Mouse (Mus musculus) limb, embryonic 10.5 days (tissue): ENCODE measurements at regions not wholly inside any gene's neighbourhood (a gene's known extent, or its start where the extent isn't known, plus 50 kb on each side); places are given as distances from the start of the nearest gene placed in this dataset.
"Not testable (repeated sequence)": the region's sequence is repeated elsewhere in the genome, so short reads cannot be mapped to it uniquely, and the experiment has no call there.

ENCODE experiments used
- DNase-seq: peaks from one replicate; pipeline ENCODE4 v3.0.0-alpha.2; 2017; ENCODE audit warnings: low spot score
- H3K27ac ChIP-seq: fragments of 300-500 bp; sonication (generic); 2 replicates; pipeline ENCODE4 v1.5.1; 2016; ENCODE audit warnings: mild to moderate bottlenecking
- H3K27me3 ChIP-seq: fragments of 300-500 bp; sonication (generic); 2 replicates; pipeline ENCODE4 v1.6.1; 2016; ENCODE audit warnings: low read depth, mild to moderate bottlenecking; ENCODE audit not compliant: poor library complexity, severe bottlenecking
- H3K36me3 ChIP-seq: fragments of 300-500 bp; sonication (generic); 2 replicates; pipeline ENCODE4 v1.6.1; 2016; ENCODE audit warnings: mild to moderate bottlenecking, moderate library complexity
- H3K4me1 ChIP-seq: fragments of 300-500 bp; sonication (generic); 2 replicates; pipeline ENCODE4 v1.6.1; 2016
- H3K4me3 ChIP-seq: fragments of 300-500 bp; sonication (generic); 2 replicates; pipeline ENCODE4 v1.5.1; 2016; ENCODE audit warnings: mild to moderate bottlenecking, moderate library complexity
- H3K9me3 ChIP-seq: fragments of 300-500 bp; sonication (generic); replicated peaks from 2 replicates; pipeline ENCODE4 v1.6.1; 2016; ENCODE audit warnings: mild to moderate bottlenecking
- WGBS: fragments of 180-500 bp; shearing (Covaris S2); methylation state at CpG from one replicate; pipeline ENCODE4 v1.1.7; 2016; 5-methylcytosine and 5-hydroxymethylcytosine counted together

GRCm38 (mm10) chr1:152231717-152232202 lies 141.8 kb upstream of the 1700025G04Rik start:
- 82% methylated on average over 11 of the region's 11 CpGs for WGBS
- Histone ChIP-seq H3K9me3 (no peaks in the 10 kb centered on the region), H3K4me1 (no peaks in the 10 kb centered on the region), H3K27me3 (no peaks in the 10 kb centered on the region), H3K27ac (no peak overlapping the region), H3K4me3 (no peak overlapping the region), H3K36me3 (no peaks in the 10 kb centered on the region)
- peak; percentile 17 for DNase-seq

GRCm38 (mm10) chr1:152229709-152230108 lies 139.8 kb upstream of the 1700025G04Rik start:
- no peaks in the 10 kb centered on the region for H3K27me3 ChIP-seq
- DNase-seq = peak; percentile 12
- H3K27ac ChIP-seq = no peak overlapping the region
- no peaks in the 10 kb centered on the region for H3K4me1 ChIP-seq
- no peaks in the 10 kb centered on the region for H3K9me3 ChIP-seq
- WGBS = 85% methylated on average over 2 of the region's 2 CpGs
- H3K4me3 ChIP-seq = no peak overlapping the region
- no peaks in the 10 kb centered on the region for H3K36me3 ChIP-seq

GRCm38 (mm10) chr1:152226049-152226448 lies 136.1 kb upstream of the 1700025G04Rik start:
- DNase-seq = no peak
- H3K27ac ChIP-seq = no peak overlapping the region
- no peaks in the 10 kb centered on the region for H3K4me1 ChIP-seq
- no peaks in the 10 kb centered on the region for H3K9me3 ChIP-seq
- no peaks in the 10 kb centered on the region for H3K27me3 ChIP-seq
- 92% methylated on average over 3 of the region's 3 CpGs for WGBS
- H3K4me3 ChIP-seq = no peak overlapping the region
- no peaks in the 10 kb centered on the region for H3K36me3 ChIP-seq

- WGBS = 80% methylated on average over 1 of the region's 1 CpGs
- Histone ChIP-seq H3K4me3 (no peak overlapping the region), H3K27ac (no peak overlapping the region), H3K27me3 (no peaks in the 10 kb centered on the region), H3K4me1 (no peaks in the 10 kb centered on the region), H3K36me3 (no peaks in the 10 kb centered on the region), H3K9me3 (no peaks in the 10 kb centered on the region)
- DNase-seq = no peak
Observed at GRCm38 (mm10) chr1:152223666-152224065, 133.7 kb upstream of the 1700025G04Rik start.

GRCm38 (mm10) chr1:152220804-152221565 lies 131.1 kb upstream of the 1700025G04Rik start:
- Histone ChIP-seq H3K9me3 (no peaks in the 10 kb centered on the region), H3K4me1 (no peaks in the 10 kb centered on the region), H3K4me3 (no peak overlapping the region), H3K27ac (no peak overlapping the region), H3K36me3 (no peaks in the 10 kb centered on the region), H3K27me3 (no peaks in the 10 kb centered on the region)
- no peak for DNase-seq
- 89% methylated on average over 14 of the region's 14 CpGs for WGBS

- not testable (repeated sequence) for H3K27ac ChIP-seq, H3K27me3 ChIP-seq, DNase-seq, H3K36me3 ChIP-seq, H3K4me1 ChIP-seq, H3K9me3 ChIP-seq, H3K4me3 ChIP-seq
- 74% methylated on average over 5 of the region's 5 CpGs for WGBS
Observed at GRCm38 (mm10) chr1:152219752-152220151, 129.8 kb upstream of the 1700025G04Rik start.

GRCm38 (mm10) chr1:152217404-152217803 lies 127.5 kb upstream of the 1700025G04Rik start:
- Histone ChIP-seq H3K27me3 (no peaks in the 10 kb centered on the region), H3K4me1 (no peaks in the 10 kb centered on the region), H3K9me3 (no peaks in the 10 kb centered on the region), H3K4me3 (no peak overlapping the region), H3K27ac (no peak overlapping the region), H3K36me3 (no peaks in the 10 kb centered on the region)
- 88% methylated on average over 4 of the region's 4 CpGs for WGBS
- no peak for DNase-seq

GRCm38 (mm10) chr1:152214376-152214775 lies 124.5 kb upstream of the 1700025G04Rik start:
- H3K9me3 ChIP-seq = no peaks in the 10 kb centered on the region
- H3K4me3 ChIP-seq = no peak overlapping the region
- 86% methylated on average over 2 of the region's 2 CpGs for WGBS
- H3K27me3 ChIP-seq = no peaks in the 10 kb centered on the region
- no peak overlapping the region for H3K27ac ChIP-seq
- no peaks in the 10 kb centered on the region for H3K36me3 ChIP-seq
- H3K4me1 ChIP-seq = no peaks in the 10 kb centered on the region
- DNase-seq = no peak

- peaks cover 6% of the 10 kb centered on the region; the same call in 1 of the 2 replicates for H3K4me1 ChIP-seq
- no peaks in the 10 kb centered on the region for H3K36me3 ChIP-seq
- no peaks in the 10 kb centered on the region for H3K27me3 ChIP-seq
- no peak overlapping the region for H3K4me3 ChIP-seq
- WGBS = 75% methylated on average over 2 of the region's 2 CpGs
- DNase-seq = no peak
- no peak overlapping the region for H3K27ac ChIP-seq
- H3K9me3 ChIP-seq = no peaks in the 10 kb centered on the region
Observed at GRCm38 (mm10) chr1:152203187-152203586, 113.3 kb upstream of the 1700025G04Rik start.

GRCm38 (mm10) chr1:152188700-152189099 lies 98.8 kb upstream of the 1700025G04Rik start:
- H3K27ac ChIP-seq = no peak overlapping the region
- no peaks in the 10 kb centered on the region for H3K27me3 ChIP-seq
- H3K4me3 ChIP-seq = no peak overlapping the region
- no peak for DNase-seq
- H3K36me3 ChIP-seq = no peaks in the 10 kb centered on the region
- no peaks in the 10 kb centered on the region for H3K9me3 ChIP-seq
- no peaks in the 10 kb centered on the region for H3K4me1 ChIP-seq
- 84% methylated on average over 6 of the region's 6 CpGs for WGBS

GRCm38 (mm10) chr1:152184956-152185355 lies 95.0 kb upstream of the 1700025G04Rik start:
- Histone ChIP-seq H3K27ac (no peak overlapping the region), H3K27me3 (no peaks in the 10 kb centered on the region), H3K4me3 (no peak overlapping the region), H3K36me3 (no peaks in the 10 kb centered on the region), H3K4me1 (no peaks in the 10 kb centered on the region), H3K9me3 (no peaks in the 10 kb centered on the region)
- DNase-seq = no peak
- 86% methylated on average over 3 of the region's 3 CpGs for WGBS

- no peak for DNase-seq
- Histone ChIP-seq H3K27me3 (no peaks in the 10 kb centered on the region), H3K36me3 (no peaks in the 10 kb centered on the region), H3K4me3 (no peak overlapping the region), H3K4me1 (0 out of 2 replicates have a peak, but pooled peaks cover 2% of the 10 kb centered on the region), H3K27ac (no peak overlapping the region), H3K9me3 (no peaks in the 10 kb centered on the region)
- 92% methylated on average over 9 of the region's 9 CpGs for WGBS
Observed at GRCm38 (mm10) chr1:152176267-152176970, 86.5 kb upstream of the 1700025G04Rik start.

GRCm38 (mm10) chr1:152175691-152176090 lies 85.8 kb upstream of the 1700025G04Rik start:
- H3K27ac ChIP-seq = no peak overlapping the region
- H3K4me1 ChIP-seq = 0 out of 2 replicates have a peak, but pooled peaks cover 2% of the 10 kb centered on the region
- DNase-seq = no peak
- 92% methylated on average over 3 of the region's 3 CpGs for WGBS
- H3K9me3 ChIP-seq = no peaks in the 10 kb centered on the region
- H3K27me3 ChIP-seq = no peaks in the 10 kb centered on the region
- no peak overlapping the region for H3K4me3 ChIP-seq
- no peaks in the 10 kb centered on the region for H3K36me3 ChIP-seq
